Mouse (Mus musculus): ENCODE measurements around the gene Eif4h. TPM values are rescaled to one million over a fixed set of nuclear protein-coding genes. Genes with fewer than 3 reads are reported as not detected.

The Eif4h gene
- polyA plus RNA-seq, 1 experiment from 2014 or later, result 426 TPM

GRCm38 (mm10) chr5:134572508-134573214 is 66.6 kb downstream of the Eif4h start:
- Histone ChIP-seq H3K9ac (no peak overlapping the region), H3K27me3 (replicated peaks) (no peaks in the 10 kb centered on the region), H3K4me2 (replicated peaks) (peak overlapping the region; percentile 73), H3K4me1 (peaks cover 11% of the 10 kb centered on the region), H3K36me3 (no peaks in the 10 kb centered on the region), H3K27ac (no peak overlapping the region), H3K9me3 (0 out of 2 replicates have a peak, but pooled peaks cover 5% of the 10 kb centered on the region), H3K4me3 (peak overlapping the region; percentile 44; the same call in 1 of the 2 replicates)
- 43% methylated on average over 10 of the region's 10 CpGs for WGBS
- ATAC-seq (ENCODE audit: low FRiP score, low read depth), result no peak

GRCm38 (mm10) chr5:134571730-134572507 is 67.4 kb downstream of the Eif4h start:
- Histone ChIP-seq H3K9ac (peak overlapping the region; percentile 64), H3K4me3 (peak overlapping the region; percentile 44), H3K27me3 (replicated peaks) (no peaks in the 10 kb centered on the region), H3K36me3 (no peaks in the 10 kb centered on the region), H3K4me2 (replicated peaks) (peak overlapping the region; percentile 73), H3K9me3 (0 out of 2 replicates have a peak, but pooled peaks cover 5% of the 10 kb centered on the region), H3K27ac (no peak overlapping the region), H3K4me1 (peaks cover 11% of the 10 kb centered on the region)
- WGBS, result 3% methylated on average over 23 of the region's 23 CpGs
- 0 out of 2 replicates have a peak, but pooled peaks have one; percentile 37 for ATAC-seq (ENCODE audit: low FRiP score, low read depth)

Small RNA genes lying within 50 kb of the gene (microRNA-seq; reads per million reads assigned to microRNA genes)
- not detected for gene Mir7228

Other genes starting within 250 kb of the Eif4h start
- gene Gtf2ird1, start 182.8 kb downstream of the Eif4h start, polyA plus RNA-seq (2016; fragmentation: Nextera tagmentation; extraction: Ambion mirVana), result 79.8 and 84.6 TPM in 2 replicates
- gene Clip2, start 87.1 kb downstream of the Eif4h start, polyA plus RNA-seq (2016; fragmentation: Nextera tagmentation; extraction: Ambion mirVana), result 11.2 and 12.0 TPM in 2 replicates
- 0.15 and 0.22 TPM in 2 replicates for gene Syna, start 79.3 kb downstream of the Eif4h start, polyA plus RNA-seq (2016; fragmentation: Nextera tagmentation; extraction: Ambion mirVana)
- 228 and 231 TPM in 2 replicates for gene Rfc2, start 58.1 kb downstream of the Eif4h start, polyA plus RNA-seq (2016; fragmentation: Nextera tagmentation; extraction: Ambion mirVana)
- 6.0 and 6.4 TPM in 2 replicates for gene Lat2, start 24.5 kb downstream of the Eif4h start, polyA plus RNA-seq (2016; fragmentation: Nextera tagmentation; extraction: Ambion mirVana)
- 18.8 and 24.3 TPM in 2 replicates for gene Limk1, start 49.1 kb upstream of the Eif4h start, polyA plus RNA-seq (2016; fragmentation: Nextera tagmentation; extraction: Ambion mirVana)
- gene Eln, start 107.8 kb upstream of the Eif4h start, polyA plus RNA-seq (2016; fragmentation: Nextera tagmentation; extraction: Ambion mirVana), result 6.0 and 6.6 TPM in 2 replicates

Measured in neural tube, embryonic 12.5 days (tissue).